Mouse (Mus musculus): ENCODE measurements around the gene Scamp2. TPM values are rescaled to one million over a fixed set of nuclear protein-coding genes. Genes with fewer than 3 reads are reported as not detected.

The Scamp2 gene
- polyA plus RNA-seq, 1 experiment: 35.5 TPM

- TF ChIP-seq CTCF (IDR thresholded peaks at IDR 0.05; ENCODE audit: borderline replicate concordance, insufficient read depth, low read depth, low read length) (no peak), POLR2A (IDR thresholded peaks at IDR 0.05; ENCODE audit: borderline replicate concordance, insufficient read depth, low read length) (no peak)
- DNase-seq: no peak
- Histone ChIP-seq H3K4me1 (ENCODE audit: control insufficient read depth, insufficient read depth, low read length) (no peaks in the 10 kb centered on the region), H3K27ac (ENCODE audit: insufficient read depth, low read length) (no peak overlapping the region), H3K4me3 (replicated peaks; ENCODE audit: insufficient read depth, low read depth, low read length) (no peak overlapping the region), H3K27me3 (ENCODE audit: control insufficient read depth, insufficient read depth, low read length) (no peaks in the 10 kb centered on the region)
- WGBS: 86% methylated on average over 3 of the region's 3 CpGs
These were observed 24.2 kb downstream of the Scamp2 start for GRCm38 (mm10) chr9:57584991-57585390.

DNA sequence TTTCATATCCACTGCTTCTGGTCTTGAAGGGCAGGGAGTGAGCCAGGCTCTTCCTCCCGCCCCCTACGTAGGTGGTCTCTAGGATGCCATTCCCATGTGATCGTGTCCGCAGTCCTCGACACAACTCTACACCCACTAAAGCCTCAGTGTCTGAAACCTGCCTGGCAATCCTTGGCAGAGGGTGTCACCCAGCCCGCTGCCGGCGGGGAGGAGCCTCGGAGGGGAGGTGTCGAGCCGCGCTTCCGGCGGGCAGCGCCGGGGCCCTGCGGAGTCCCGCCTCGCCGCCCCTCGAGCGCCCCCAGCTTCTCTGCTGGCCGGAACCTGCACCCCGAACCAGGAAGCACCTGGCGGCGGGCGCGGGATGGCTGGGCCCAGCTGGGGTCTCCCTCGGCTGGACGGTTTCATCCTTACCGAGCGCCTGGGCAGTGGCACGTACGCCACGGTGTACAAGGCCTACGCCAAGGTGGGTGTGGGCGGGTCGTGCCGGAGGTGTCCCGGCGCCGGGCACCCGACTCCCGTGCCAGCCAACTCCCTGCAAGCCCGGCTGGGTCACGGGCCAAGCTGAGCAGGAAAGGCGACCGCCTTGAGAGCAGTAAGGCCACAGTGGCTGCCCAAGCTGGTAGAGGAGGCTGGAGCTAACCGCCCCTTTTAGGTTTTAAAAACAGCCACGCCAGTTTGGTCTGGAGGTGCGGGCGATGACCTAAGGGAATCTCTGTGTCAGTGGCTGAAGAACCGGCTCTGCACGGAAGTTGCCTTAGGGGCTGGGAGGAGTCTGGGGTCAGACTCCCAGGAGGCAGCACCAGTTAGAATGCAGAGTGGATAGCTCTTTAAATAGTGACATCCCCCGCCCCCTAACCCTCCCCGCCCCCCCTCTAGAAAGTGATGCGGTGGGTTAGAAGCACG is 28.7 kb downstream of the Scamp2 start, which contains the start of gene Ulk3:
Ulk3 (plus strand) TSS at position 229 of the 903 bp plus-strand sequence.
- WGBS: under 1% methylated on average over 58 of the region's 58 CpGs
- Histone ChIP-seq H3K4me1 (ENCODE audit: control insufficient read depth, insufficient read depth, low read length) (peaks cover 6% of the 10 kb centered on the region; the same call in 1 of the 2 replicates), H3K27ac (ENCODE audit: insufficient read depth, low read length) (peak within 1 kb of the TSS; percentile 49), H3K4me3 (replicated peaks; ENCODE audit: insufficient read depth, low read depth, low read length) (peak within 1 kb of the TSS; percentile 86), H3K27me3 (ENCODE audit: control insufficient read depth, insufficient read depth, low read length) (no peaks in the 10 kb centered on the region)
- TF ChIP-seq POLR2A (IDR thresholded peaks at IDR 0.05; ENCODE audit: borderline replicate concordance, insufficient read depth, low read length) (peak; percentile 37; the same call in 1 of the 2 replicates), CTCF (IDR thresholded peaks at IDR 0.05; ENCODE audit: borderline replicate concordance, insufficient read depth, low read depth, low read length) (0 out of 2 replicates have a peak, but pooled peaks have one; percentile 8)
- DNase-seq: peak; percentile 79 to 84

DNA sequence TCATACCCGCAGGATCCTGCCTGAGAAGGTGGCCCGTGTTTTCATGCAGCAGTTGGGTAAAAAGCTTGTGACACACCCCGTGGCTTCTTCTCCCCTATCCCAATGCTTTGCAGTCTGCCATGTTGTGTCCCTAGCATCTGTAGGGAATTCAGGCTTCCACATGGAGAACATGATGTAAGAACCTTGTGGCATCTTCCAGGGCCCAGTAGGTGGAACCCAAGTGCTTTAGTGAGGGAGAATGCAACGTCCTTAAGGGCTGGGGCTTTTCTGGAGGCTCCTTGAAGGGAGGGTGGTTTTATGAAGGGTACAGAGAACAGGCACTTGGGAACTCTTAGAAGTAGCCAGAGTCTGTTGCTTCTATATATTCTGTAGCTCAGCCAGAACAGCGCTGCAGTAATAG is 30.0 kb downstream of the Scamp2 start:
- Histone ChIP-seq H3K4me1 (ENCODE audit: control insufficient read depth, insufficient read depth, low read length) (peaks cover 6% of the 10 kb centered on the region; the same call in 1 of the 2 replicates), H3K27me3 (ENCODE audit: control insufficient read depth, insufficient read depth, low read length) (no peaks in the 10 kb centered on the region), H3K4me3 (replicated peaks; ENCODE audit: insufficient read depth, low read depth, low read length) (peak overlapping the region; percentile 1), H3K27ac (ENCODE audit: insufficient read depth, low read length) (no peak overlapping the region)
- TF ChIP-seq CTCF (IDR thresholded peaks at IDR 0.05; ENCODE audit: borderline replicate concordance, insufficient read depth, low read depth, low read length) (peak; percentile 39; the same call in 1 of the 2 replicates), POLR2A (IDR thresholded peaks at IDR 0.05; ENCODE audit: borderline replicate concordance, insufficient read depth, low read length) (no peak)
- WGBS: 51% methylated on average over 5 of the region's 5 CpGs
- no peak for DNase-seq

DNA sequence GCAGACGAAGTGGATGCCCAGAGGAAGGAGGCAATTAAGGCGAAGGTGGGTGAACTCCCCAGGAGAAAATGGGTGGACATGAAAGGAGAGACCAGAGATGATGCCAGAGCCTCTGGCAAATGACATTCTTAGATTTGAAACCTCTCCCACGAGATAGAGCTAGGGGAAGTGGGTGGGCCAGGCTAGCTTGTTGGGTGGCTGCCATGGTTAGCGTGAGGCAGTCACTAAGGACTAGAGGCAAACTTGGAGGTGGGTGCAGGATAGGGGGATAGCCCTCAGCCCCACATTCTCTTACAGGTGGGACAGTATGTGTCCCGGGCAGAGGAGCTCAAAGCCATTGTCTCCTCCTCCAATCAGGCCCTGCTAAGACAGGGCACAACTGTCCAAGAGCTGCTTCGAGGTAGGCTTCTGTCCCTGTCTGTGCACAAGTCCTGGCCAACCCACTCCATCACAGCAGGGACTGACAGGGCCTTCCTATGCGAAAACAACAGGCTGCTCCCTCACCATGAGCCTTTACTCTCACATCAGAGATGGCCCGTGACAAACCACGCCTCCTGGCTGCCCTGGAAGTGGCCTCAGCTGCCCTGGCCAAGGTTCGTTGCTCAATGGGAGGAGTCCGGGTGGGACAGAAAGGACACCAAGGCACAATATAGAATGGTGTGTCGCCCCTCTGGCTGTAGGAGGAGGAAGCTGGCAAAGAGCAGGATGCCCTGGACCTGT is 32.9 kb downstream of the Scamp2 start:
- TF ChIP-seq POLR2A (IDR thresholded peaks at IDR 0.05; ENCODE audit: borderline replicate concordance, insufficient read depth, low read length) (no peak), CTCF (IDR thresholded peaks at IDR 0.05; ENCODE audit: borderline replicate concordance, insufficient read depth, low read depth, low read length) (no peak)
- no peaks in the 10 kb centered on the region for H3K27me3 ChIP-seq (ENCODE audit: control insufficient read depth, insufficient read depth, low read length)
- no peak overlapping the region for H3K27ac ChIP-seq (ENCODE audit: insufficient read depth, low read length)
- 44% methylated on average over 12 of the region's 12 CpGs for WGBS
- no peak overlapping the region for H3K4me3 ChIP-seq (replicated peaks; ENCODE audit: insufficient read depth, low read depth, low read length)
- DNase-seq: no peak
- peaks cover 6% of the 10 kb centered on the region; the same call in 1 of the 2 replicates for H3K4me1 ChIP-seq (ENCODE audit: control insufficient read depth, insufficient read depth, low read length)

- DNase-seq: no peak
- no peak for TF ChIP-seq POLR2A (IDR thresholded peaks at IDR 0.05; ENCODE audit: borderline replicate concordance, insufficient read depth, low read length)
- no peak for TF ChIP-seq CTCF (IDR thresholded peaks at IDR 0.05; ENCODE audit: borderline replicate concordance, insufficient read depth, low read depth, low read length)
- Histone ChIP-seq H3K27me3 (ENCODE audit: control insufficient read depth, insufficient read depth, low read length) (no peaks in the 10 kb centered on the region), H3K4me3 (replicated peaks; ENCODE audit: insufficient read depth, low read depth, low read length) (no peak overlapping the region), H3K27ac (ENCODE audit: insufficient read depth, low read length) (no peak overlapping the region), H3K4me1 (ENCODE audit: control insufficient read depth, insufficient read depth, low read length) (peaks cover 6% of the 10 kb centered on the region; the same call in 1 of the 2 replicates)
- 40% methylated on average over 9 of the region's 9 CpGs for WGBS
These were observed 33.4 kb downstream of the Scamp2 start for GRCm38 (mm10) chr9:57594174-57594509.

- Histone ChIP-seq H3K27ac (ENCODE audit: insufficient read depth, low read length) (no peak overlapping the region), H3K4me3 (replicated peaks; ENCODE audit: insufficient read depth, low read depth, low read length) (no peak overlapping the region), H3K27me3 (ENCODE audit: control insufficient read depth, insufficient read depth, low read length) (no peaks in the 10 kb centered on the region), H3K4me1 (ENCODE audit: control insufficient read depth, insufficient read depth, low read length) (peaks cover 6% of the 10 kb centered on the region; the same call in 1 of the 2 replicates)
- no peak for TF ChIP-seq CTCF (IDR thresholded peaks at IDR 0.05; ENCODE audit: borderline replicate concordance, insufficient read depth, low read depth, low read length)
- TF ChIP-seq POLR2A (IDR thresholded peaks at IDR 0.05; ENCODE audit: borderline replicate concordance, insufficient read depth, low read length): no peak
- DNase-seq: no peak
- WGBS: 88% methylated on average over 8 of the region's 8 CpGs
These were observed 36.5 kb downstream of the Scamp2 start for GRCm38 (mm10) chr9:57597265-57597664.

GRCm38 (mm10) chr9:57597929-57598382 is 37.2 kb downstream of the Scamp2 start:
- Histone ChIP-seq H3K27me3 (ENCODE audit: control insufficient read depth, insufficient read depth, low read length) (no peaks in the 10 kb centered on the region), H3K4me3 (replicated peaks; ENCODE audit: insufficient read depth, low read depth, low read length) (no peak overlapping the region), H3K27ac (ENCODE audit: insufficient read depth, low read length) (no peak overlapping the region), H3K4me1 (ENCODE audit: control insufficient read depth, insufficient read depth, low read length) (peaks cover 6% of the 10 kb centered on the region; the same call in 1 of the 2 replicates)
- DNase-seq: no peak
- WGBS: 40% methylated on average over 4 of the region's 4 CpGs
- TF ChIP-seq POLR2A (IDR thresholded peaks at IDR 0.05; ENCODE audit: borderline replicate concordance, insufficient read depth, low read length): no peak
- TF ChIP-seq CTCF (IDR thresholded peaks at IDR 0.05; ENCODE audit: borderline replicate concordance, insufficient read depth, low read depth, low read length): no peak
